Mouse (Mus musculus): ENCODE data around the gene Il1r2. TPM values are rescaled to one million over a fixed set of nuclear protein-coding genes. Genes with fewer than 3 reads are reported as not detected.

Gene Il1r2
- polyA plus RNA-seq (2015; fragmentation: Illumina TruSeq; extraction: RNeasy Lipid Tissue Mini Kit (QIAGEN cat#74804); ENCODE audit: insufficient read depth, low replicate concordance): 5.5 TPM

DNA sequence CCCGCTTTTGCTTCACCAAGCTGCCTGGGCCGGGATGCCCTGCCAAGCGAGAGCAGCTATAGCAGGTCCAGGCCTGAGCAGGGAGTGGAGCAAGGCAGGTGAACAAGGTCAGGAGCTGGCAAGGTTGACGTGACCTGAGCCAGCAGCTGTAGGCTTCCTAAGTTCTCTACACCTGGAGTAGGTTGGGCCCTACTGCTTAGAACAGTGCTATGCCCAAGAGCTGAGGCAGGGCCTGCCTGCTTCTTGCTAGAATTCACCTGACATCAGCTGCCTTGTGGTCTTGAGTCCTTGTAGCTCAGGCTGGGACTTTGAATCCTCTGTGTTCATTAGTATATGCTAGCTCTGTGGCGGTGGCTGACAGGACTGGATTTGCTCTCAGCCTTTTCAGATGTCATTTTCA lies at the start of gene Il1r2:
Gene Il1r2, plus strand, starts transcription at position 301 of the 400 bp plus-strand sequence.

Other genes with a start within 250 kb of the Il1r2 start
- 140 TPM for gene Map4k4, start 173.2 kb upstream of the Il1r2 start, polyA plus RNA-seq (2015; fragmentation: Illumina TruSeq; extraction: RNeasy Lipid Tissue Mini Kit (QIAGEN cat#74804); ENCODE audit: insufficient read depth, low replicate concordance)
- 27.2 TPM for gene Il1r1, start 151.0 kb downstream of the Il1r2 start, polyA plus RNA-seq (2015; fragmentation: Illumina TruSeq; extraction: RNeasy Lipid Tissue Mini Kit (QIAGEN cat#74804); ENCODE audit: insufficient read depth, low replicate concordance)

All from spleen, adult 10 weeks (tissue).